Mouse (Mus musculus) embryonic facial prominence, embryonic 11.5 days (tissue): ENCODE measurements around the gene Nckap5. TPM values are rescaled to one million over a fixed set of nuclear protein-coding genes. Genes with fewer than 3 reads are reported as not detected.

ENCODE experiments used
- ATAC-seq: fragments of 200-750 bp; cut with Nextera tagmentation; replicated peaks from 2 replicates; pipeline ENCODE4 v1.8.0; 2017; ENCODE audit warnings: low read depth; ENCODE audit not compliant: insufficient number of reproducible peaks, low FRiP score, low TSS enrichment
- DNase-seq: peaks from one replicate; pipeline ENCODE4 v3.0.0-alpha.2; 2015; ENCODE audit warnings: low spot score
- H3K27ac ChIP-seq: fragments of 300-500 bp; sonication (generic); replicated peaks from 2 replicates; pipeline ENCODE4 v1.5.1; 2014; ENCODE audit warnings: mild to moderate bottlenecking, low read depth, low read length, control low read depth
- H3K27me3 ChIP-seq: fragments of 300-500 bp; sonication (generic); 2 replicates; pipeline ENCODE4 v1.6.1; 2014; ENCODE audit warnings: mild to moderate bottlenecking, low read length, moderate library complexity, mixed read lengths; ENCODE audit not compliant: control insufficient read depth, insufficient read depth
- H3K36me3 ChIP-seq: fragments of 300-500 bp; sonication (generic); replicated peaks from 2 replicates; pipeline ENCODE4 v1.6.1; 2014; ENCODE audit warnings: low read depth, mild to moderate bottlenecking, low read length, moderate library complexity, mixed read lengths; ENCODE audit not compliant: control insufficient read depth, insufficient read depth
- H3K4me1 ChIP-seq: fragments of 300-500 bp; sonication (generic); 2 replicates; pipeline ENCODE4 v1.6.1; 2014; ENCODE audit warnings: low read length, mixed read lengths; ENCODE audit not compliant: control insufficient read depth, insufficient read depth
- H3K4me2 ChIP-seq: fragments of 300-500 bp; sonication (generic); 2 replicates; pipeline ENCODE4 v1.6.1; 2014; ENCODE audit warnings: low read depth, mild to moderate bottlenecking, control low read depth, low read length, moderate library complexity
- H3K4me3 ChIP-seq: fragments of 300-500 bp; sonication (generic); 2 replicates; pipeline ENCODE4 v1.5.1; 2014; ENCODE audit warnings: low read depth, low read length, control low read depth
- H3K9ac ChIP-seq: fragments of 300-500 bp; sonication (generic); replicated peaks from 2 replicates; pipeline ENCODE4 v1.6.1; 2014; ENCODE audit warnings: mild to moderate bottlenecking, control low read depth, low read length
- H3K9me3 ChIP-seq: fragments of 300-500 bp; sonication (generic); replicated peaks from 2 replicates; pipeline ENCODE4 v1.6.1; 2016; ENCODE audit warnings: mild to moderate bottlenecking, low read length, inconsistent platforms, mixed read lengths; ENCODE audit not compliant: control insufficient read depth
- WGBS: fragments of 180-500 bp; shearing (Covaris S2); extraction: QIAGEN DNeasy Blood & Tissue Kit; methylation state at CpG from one replicate; pipeline ENCODE4 v1.1.7; 2014; 5-methylcytosine and 5-hydroxymethylcytosine counted together
- polyA plus RNA-seq: library from polyadenylated mRNA; unstranded; fragments of >200 nt; fragmentation: Nextera tagmentation; extraction: Ambion mirVana; gene quantifications from 2 replicates; pipeline ENCODE4 v1.2.1, GENCODE M21; 2014

Gene Nckap5
- polyA plus RNA-seq, 1 experiment from 2014 or later: 5.7 TPM

DNA sequence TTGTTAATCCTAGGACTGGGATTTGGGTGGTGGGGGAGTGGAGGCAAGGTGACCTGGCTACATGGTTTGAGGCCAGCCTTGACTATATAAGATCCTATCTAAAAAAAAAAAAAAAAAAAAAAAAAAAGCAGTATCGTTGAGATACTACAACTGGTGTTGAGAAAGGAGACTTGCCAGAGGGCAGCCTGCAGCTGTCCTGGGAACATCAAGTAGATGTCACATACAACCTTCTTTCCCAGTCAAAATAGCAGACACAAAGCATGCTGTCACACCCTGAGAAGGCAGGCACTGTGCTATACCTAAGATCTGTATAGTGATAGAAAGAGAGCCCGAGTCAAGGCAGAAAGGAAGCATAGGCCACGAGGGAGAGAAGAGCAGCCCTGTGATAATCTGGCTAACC is 204.4 kb downstream of the Nckap5 start:
- Histone ChIP-seq H3K4me2 (no peak overlapping the region), H3K9me3 (no peaks in the 10 kb centered on the region), H3K9ac (no peak overlapping the region), H3K4me3 (no peak overlapping the region), H3K36me3 (no peaks in the 10 kb centered on the region), H3K27me3 (no peaks in the 10 kb centered on the region), H3K4me1 (no peaks in the 10 kb centered on the region), H3K27ac (no peak overlapping the region)
- ATAC-seq (no peak), DNase-seq (no peak)
- WGBS: 86% methylated on average over 3 of the region's 3 CpGs

DNA sequence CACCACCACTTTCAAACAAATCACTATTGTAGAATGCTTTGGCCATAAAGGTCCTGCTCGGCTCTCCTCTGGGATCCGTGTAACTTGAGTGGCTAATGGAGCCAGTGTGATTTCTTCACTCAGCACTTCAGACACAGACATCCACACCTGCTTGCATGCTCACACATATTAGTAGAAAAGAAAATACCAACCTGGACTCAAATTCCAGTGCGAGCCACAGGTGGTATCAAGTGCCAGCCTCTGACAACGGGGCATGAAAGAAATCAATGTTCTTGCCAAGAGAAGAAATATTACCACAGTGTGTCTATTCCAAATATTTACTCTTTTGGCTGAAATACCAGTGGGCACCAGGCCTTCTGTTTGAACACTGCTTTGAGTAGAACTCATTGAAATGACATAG is 208.6 kb downstream of the Nckap5 start:
- no peaks in the 10 kb centered on the region for H3K4me1 ChIP-seq
- DNase-seq (no peak), ATAC-seq (no peak)
- 65% methylated on average over 4 of the region's 4 CpGs for WGBS
- H3K27me3 ChIP-seq: no peaks in the 10 kb centered on the region
- no peak overlapping the region for H3K27ac ChIP-seq
- H3K4me2 ChIP-seq: no peak overlapping the region
- no peaks in the 10 kb centered on the region for H3K36me3 ChIP-seq
- H3K9ac ChIP-seq: no peak overlapping the region
- no peak overlapping the region for H3K4me3 ChIP-seq
- no peaks in the 10 kb centered on the region for H3K9me3 ChIP-seq

DNA sequence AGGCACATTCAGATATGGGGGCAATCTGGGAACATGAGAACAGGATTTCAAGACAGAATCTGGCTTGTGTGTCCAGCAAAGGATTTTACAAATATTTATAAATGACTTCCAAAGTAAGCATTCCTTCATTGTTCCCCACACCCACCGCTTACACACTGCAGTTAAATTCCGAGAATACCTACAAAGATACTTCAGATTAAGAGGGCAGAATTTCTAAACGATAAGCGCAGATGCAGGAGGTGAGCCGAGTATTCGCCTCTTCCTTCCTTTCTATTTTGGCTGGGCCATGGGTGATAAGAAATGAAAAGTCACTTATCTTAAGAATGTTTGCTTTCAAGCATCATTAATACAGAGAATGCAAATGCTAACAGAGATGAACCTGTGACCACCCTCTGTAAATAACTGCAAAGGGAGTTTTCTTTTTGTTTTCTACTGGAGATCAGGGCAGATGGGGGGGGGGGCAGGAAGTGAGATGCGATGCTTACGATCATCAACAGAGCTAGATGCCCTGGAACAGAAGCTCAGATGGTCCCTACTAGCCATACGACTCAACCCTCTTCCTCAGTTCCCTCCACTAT is 213.0 kb downstream of the Nckap5 start:
- ATAC-seq (no peak), DNase-seq (no peak)
- WGBS: 91% methylated on average over 9 of the region's 9 CpGs
- no peaks in the 10 kb centered on the region for H3K27me3 ChIP-seq
- H3K4me2 ChIP-seq: no peak overlapping the region
- no peaks in the 10 kb centered on the region for H3K9me3 ChIP-seq
- no peak overlapping the region for H3K27ac ChIP-seq
- no peak overlapping the region for H3K9ac ChIP-seq
- H3K36me3 ChIP-seq: no peaks in the 10 kb centered on the region
- no peak overlapping the region for H3K4me3 ChIP-seq
- H3K4me1 ChIP-seq: no peaks in the 10 kb centered on the region

DNA sequence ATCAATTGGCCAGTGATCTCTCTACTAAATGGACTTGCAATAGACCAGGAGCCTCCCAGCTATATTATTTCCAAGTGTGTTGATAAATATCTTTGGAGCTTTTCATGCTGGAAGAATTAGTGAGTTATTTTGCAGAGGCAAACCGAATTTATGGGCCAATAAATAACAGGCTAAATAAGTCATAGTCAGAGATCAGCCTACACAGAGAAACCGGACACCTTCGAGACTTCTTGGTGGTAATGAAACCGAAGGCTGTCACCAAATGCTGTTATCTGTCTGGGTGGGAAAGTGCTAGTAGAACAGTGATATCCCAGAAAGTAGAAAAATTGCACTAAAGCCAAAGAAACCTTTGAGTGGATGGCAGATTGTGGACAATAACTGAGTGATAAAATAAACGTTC is 213.6 kb downstream of the Nckap5 start:
- Histone ChIP-seq H3K27ac (no peak overlapping the region), H3K4me3 (no peak overlapping the region), H3K27me3 (no peaks in the 10 kb centered on the region), H3K4me1 (no peaks in the 10 kb centered on the region), H3K9ac (no peak overlapping the region), H3K36me3 (no peaks in the 10 kb centered on the region), H3K4me2 (no peak overlapping the region), H3K9me3 (no peaks in the 10 kb centered on the region)
- DNase-seq (no peak), ATAC-seq (no peak)
- WGBS: 80% methylated on average over 5 of the region's 5 CpGs

DNA sequence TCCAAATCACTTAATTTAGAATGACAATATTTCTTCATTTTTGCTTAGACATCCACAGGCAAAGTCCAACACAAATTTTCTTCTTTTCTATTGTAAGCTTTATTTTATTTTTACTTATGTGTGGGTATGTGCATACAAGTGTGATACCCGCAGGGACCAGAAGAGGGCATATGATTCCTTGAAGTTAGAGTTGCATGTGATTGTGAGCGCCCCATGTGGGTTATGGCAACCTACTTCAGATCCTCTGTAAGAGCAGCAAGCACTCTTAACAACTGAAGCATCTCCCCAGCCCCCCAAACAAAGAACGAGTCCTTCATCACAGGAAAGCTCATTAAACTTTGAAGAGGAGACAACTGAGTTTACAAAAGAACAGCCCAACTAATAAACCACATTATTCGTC is 217.7 kb downstream of the Nckap5 start:
- H3K4me1 ChIP-seq: no peaks in the 10 kb centered on the region
- DNase-seq (no peak), ATAC-seq (no peak)
- H3K4me2 ChIP-seq: no peak overlapping the region
- no peaks in the 10 kb centered on the region for H3K9me3 ChIP-seq
- no peaks in the 10 kb centered on the region for H3K36me3 ChIP-seq
- no peak overlapping the region for H3K27ac ChIP-seq
- no peaks in the 10 kb centered on the region for H3K27me3 ChIP-seq
- H3K4me3 ChIP-seq: no peak overlapping the region
- WGBS: 80% methylated on average over 4 of the region's 4 CpGs
- H3K9ac ChIP-seq: no peak overlapping the region

DNA sequence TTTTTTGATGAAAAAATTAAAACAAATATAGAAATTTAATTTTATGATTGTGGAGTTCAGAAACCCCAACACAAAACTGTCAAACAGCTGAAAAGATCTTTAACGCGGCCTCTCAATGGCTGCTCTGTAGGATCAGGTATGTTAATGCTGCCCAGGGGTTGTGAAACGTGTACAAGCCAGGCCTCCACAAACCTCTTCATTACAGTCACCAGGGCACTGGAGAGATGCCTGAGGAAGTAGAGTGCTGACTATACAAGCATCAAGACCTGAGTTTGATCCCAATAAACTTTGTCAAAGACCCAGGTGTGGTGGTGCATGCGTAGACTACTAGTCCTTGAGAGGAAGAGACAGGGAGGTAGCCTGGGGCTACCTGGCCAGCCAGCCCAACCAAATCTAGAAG is 222.0 kb downstream of the Nckap5 start:
- Histone ChIP-seq H3K4me2 (no peak overlapping the region), H3K9ac (no peak overlapping the region), H3K36me3 (no peaks in the 10 kb centered on the region), H3K9me3 (no peaks in the 10 kb centered on the region), H3K4me1 (no peaks in the 10 kb centered on the region), H3K27me3 (no peaks in the 10 kb centered on the region), H3K4me3 (no peak overlapping the region), H3K27ac (no peak overlapping the region)
- WGBS: 87% methylated on average over 4 of the region's 4 CpGs
- ATAC-seq: no peak
- no peak for DNase-seq

DNA sequence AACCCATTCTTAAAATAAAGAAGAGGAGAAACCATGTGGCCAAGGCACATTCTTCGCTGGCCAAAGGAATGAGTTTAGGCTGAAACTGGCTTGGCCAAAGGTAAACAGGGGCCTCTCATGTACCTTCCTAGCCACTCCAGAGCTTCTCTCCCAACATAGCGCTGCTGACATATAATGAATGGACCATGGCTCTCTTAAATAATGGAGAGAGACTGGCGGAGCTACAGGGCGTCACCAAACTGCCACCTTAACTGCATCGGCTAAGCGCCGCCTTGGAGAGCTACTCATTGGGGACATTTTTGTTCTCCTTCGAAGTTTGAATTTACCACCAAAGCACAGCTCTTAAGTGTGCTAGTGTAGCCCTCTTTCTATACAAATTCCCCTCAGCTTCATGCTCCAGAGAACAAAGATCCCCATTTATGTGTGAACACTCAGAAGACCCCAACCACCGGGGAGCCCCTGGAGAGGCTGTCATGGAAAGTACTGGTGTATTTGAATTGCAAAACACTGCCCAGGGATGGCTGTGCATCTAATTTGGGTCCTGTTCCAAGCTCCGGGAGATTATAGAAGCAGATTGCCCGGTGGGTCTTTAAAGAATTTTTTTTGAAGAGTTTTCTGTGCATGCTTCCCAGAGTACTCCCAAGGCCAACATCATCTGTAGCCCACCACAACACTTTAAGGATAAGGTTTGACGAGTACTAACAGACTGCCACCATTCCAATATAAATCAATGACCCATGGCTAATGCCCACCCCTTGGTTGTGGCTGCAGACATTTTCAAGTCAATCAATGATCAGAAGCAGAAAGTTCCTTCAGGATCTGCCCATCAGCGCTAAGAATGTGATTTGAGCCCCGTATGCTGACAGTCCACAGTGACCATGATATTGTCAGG is 224.2 kb downstream of the Nckap5 start:
- 77% methylated on average over 14 of the region's 14 CpGs for WGBS
- no peaks in the 10 kb centered on the region for H3K9me3 ChIP-seq
- no peak overlapping the region for H3K27ac ChIP-seq
- no peak overlapping the region for H3K4me3 ChIP-seq
- no peaks in the 10 kb centered on the region for H3K4me1 ChIP-seq
- no peaks in the 10 kb centered on the region for H3K27me3 ChIP-seq
- H3K4me2 ChIP-seq: no peak overlapping the region
- no peaks in the 10 kb centered on the region for H3K36me3 ChIP-seq
- H3K9ac ChIP-seq: no peak overlapping the region
- no peak for DNase-seq
- no peak for ATAC-seq

DNA sequence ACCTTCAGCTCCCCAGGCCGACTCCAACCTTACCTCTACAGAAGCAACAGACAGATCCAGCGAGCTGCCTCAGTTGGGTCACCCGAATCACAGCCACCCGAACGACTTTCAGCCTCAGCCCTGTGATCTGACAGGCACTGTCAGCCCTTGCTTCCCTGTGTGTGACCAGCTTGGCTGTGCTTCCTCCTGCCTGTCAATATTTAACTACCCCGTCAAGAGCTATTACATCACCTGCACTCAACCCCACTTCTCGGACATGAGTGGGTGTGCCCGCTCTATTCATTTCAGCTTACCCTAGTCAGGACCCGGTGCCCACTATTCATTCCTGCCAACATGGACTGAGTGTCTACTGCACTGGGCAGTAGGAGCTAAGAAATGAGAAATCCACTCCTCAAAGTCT is 226.0 kb downstream of the Nckap5 start:
- H3K27ac ChIP-seq: no peak overlapping the region
- no peaks in the 10 kb centered on the region for H3K36me3 ChIP-seq
- WGBS: 74% methylated on average over 9 of the region's 9 CpGs
- H3K4me2 ChIP-seq: no peak overlapping the region
- no peak for DNase-seq
- H3K4me1 ChIP-seq: no peaks in the 10 kb centered on the region
- H3K27me3 ChIP-seq: no peaks in the 10 kb centered on the region
- H3K4me3 ChIP-seq: no peak overlapping the region
- no peak for ATAC-seq
- no peak overlapping the region for H3K9ac ChIP-seq
- H3K9me3 ChIP-seq: no peaks in the 10 kb centered on the region
